In genomic region chr5:21737620-21738019, GRCm38 (mm10) we compare ENCODE assay signal across 8 mouse cellular contexts. TPM values are rescaled to one million over a fixed set of nuclear protein-coding genes. Genes with fewer than 3 reads are reported as not detected.
DNase-seq lines count a peak whose midpoint lies in the region; ATAC-seq and TF ChIP-seq lines count a peak whose summit lies in the region.

No protein-coding gene starts in this region.

- in situ Hi-C loops in ES-E14 (cut with MboI; ENCODE audit: low sequenced_read_pairs in 2 of 2, unreplicated experiment in 2 of 2): no loop called here

- WGBS in heart, embryonic 11.5 days (ENCODE audit: insufficient replicate concordance): 29% methylated on average over 10 of the region's 10 CpGs
- WGBS in heart, embryonic 16.5 days: 19% methylated on average over 10 of the region's 10 CpGs

- DNase-seq in heart, postnatal 10 days: no peak
- no peak for DNase-seq in ES-E14 (ENCODE audit: low read depth, low spot score)
- DNase-seq in ovary, postnatal 36 days (ENCODE audit: low spot score): no peak
- DNase-seq in frontal cortex, adult 2 months (ENCODE audit: extremely low spot score in 1 of 2, low spot score in 1 of 2): no peak
- DNase-seq in adipocyte (ENCODE audit: low spot score): no peak

- H3K9ac ChIP-seq in heart, embryonic 11.5 days (ENCODE audit: low read depth, low read length): peak overlapping the region; percentile 96
- peak overlapping the region; percentile 93; the same call in 1 of the 2 replicates for H3K9ac ChIP-seq in ES-E14 (ENCODE audit: insufficient read depth, low read depth, low read length, poor library complexity, severe bottlenecking)
- peak overlapping the region; percentile 91 for H3K9ac ChIP-seq in heart, embryonic 16.5 days (ENCODE audit: low read length)

- no peak overlapping the region for H3K27ac ChIP-seq in heart, embryonic 11.5 days (ENCODE audit: low read depth, low read length)
- H3K27ac ChIP-seq in ES-E14 (ENCODE audit: insufficient read depth, low read depth, low read length, poor library complexity, severe bottlenecking): no peak overlapping the region
- no peak overlapping the region; the same call in 1 of the 2 replicates for H3K27ac ChIP-seq in heart, embryonic 16.5 days (ENCODE audit: low read length)

- no peaks in the 10 kb centered on the region for H3K27me3 ChIP-seq in heart, embryonic 11.5 days (ENCODE audit: control insufficient read depth, insufficient read depth, low read length)
- no peaks in the 10 kb centered on the region for H3K27me3 ChIP-seq in heart, embryonic 16.5 days (ENCODE audit: control insufficient read depth, insufficient read depth, low read length)

- no peak for ATAC-seq in heart, embryonic 11.5 days (replicated peaks; ENCODE audit: insufficient number of reproducible peaks, low FRiP score, low TSS enrichment)
- ATAC-seq in heart, embryonic 16.5 days (replicated peaks; ENCODE audit: extremely low read depth, insufficient read depth, low FRiP score): no peak
- ATAC-seq in megakaryocyte progenitor cell, adult 5-6 weeks (replicated peaks; ENCODE audit: poor library complexity): 0 out of 2 replicates have a peak, but pooled peaks have one; percentile 0

- peak overlapping the region; percentile 90 for H3K4me3 ChIP-seq in heart, embryonic 11.5 days (ENCODE audit: low read depth, low read length)
- H3K4me3 ChIP-seq in ES-E14 (ENCODE audit: insufficient read depth in 1 of 2, low read depth in 1 of 2, low read length in 2 of 2, poor library complexity in 1 of 2, severe bottlenecking in 1 of 2): peak overlapping the region; percentile 87 to 96
- H3K4me3 ChIP-seq in heart, embryonic 16.5 days (ENCODE audit: low read length): peak overlapping the region; percentile 83

- H3K4me1 ChIP-seq in heart, embryonic 11.5 days (ENCODE audit: control insufficient read depth, insufficient read depth, low read length): peaks cover 4% of the 10 kb centered on the region
- peaks cover 3 to 9% of the 10 kb centered on the region in 2 experiments; a peak in 3 of 4 replicates for H3K4me1 ChIP-seq in ES-E14 (ENCODE audit: control insufficient read depth in 2 of 2, insufficient read depth in 2 of 2, low read length in 2 of 2, poor library complexity in 1 of 2)
- H3K4me1 ChIP-seq in heart, embryonic 16.5 days (ENCODE audit: control insufficient read depth, insufficient read depth, low read length): peaks cover 11% of the 10 kb centered on the region

- H3K9me3 ChIP-seq in heart, embryonic 11.5 days (replicated peaks; ENCODE audit: control insufficient read depth, low read length): no peaks in the 10 kb centered on the region
- H3K9me3 ChIP-seq in ES-E14 (ENCODE audit: control insufficient read depth, insufficient read depth, low read depth, low read length): no peaks in the 10 kb centered on the region
- no peaks in the 10 kb centered on the region for H3K9me3 ChIP-seq in heart, embryonic 16.5 days (replicated peaks; ENCODE audit: control insufficient read depth, low read length)

- peak overlapping the region; percentile 88 for H3K4me2 ChIP-seq in heart, embryonic 11.5 days
- H3K4me2 ChIP-seq in heart, embryonic 16.5 days (ENCODE audit: low read depth, low read length): peak overlapping the region; percentile 96

- intact Hi-C loops in heart, postnatal 10 days (cut with DNase I): loop anchor here (2.0 to 5.0 kb wide), 2 partner anchors 47 to 775 kb away; partner anchors contain the start of genes Dnajc2 and Psmc2

- H3K36me3 ChIP-seq in heart, embryonic 11.5 days (ENCODE audit: control insufficient read depth, insufficient read depth, low read length): peaks cover 5% of the 10 kb centered on the region
- H3K36me3 ChIP-seq in ES-E14 (ENCODE audit: control insufficient read depth, insufficient read depth, low read length, poor library complexity, severe bottlenecking): peaks cover 7% of the 10 kb centered on the region; the same call in 1 of the 2 replicates
- peaks cover 25% of the 10 kb centered on the region for H3K36me3 ChIP-seq in heart, embryonic 16.5 days (ENCODE audit: control insufficient read depth, insufficient read depth)

TF ChIP-seq in ES-E14, 5 proteins besides CTCF, POLR2A, EP300 and RAD21:
- TF ChIP-seq ZNF384 (IDR thresholded peaks at IDR 0.05; ENCODE audit: low read depth, low read length): no peak
- no peak for TF ChIP-seq HCFC1 (IDR thresholded peaks at IDR 0.05; ENCODE audit: borderline replicate concordance, insufficient read depth, low read length)
- TF ChIP-seq ZC3H11A (IDR thresholded peaks at IDR 0.05; ENCODE audit: borderline replicate concordance, low read depth, low read length): no peak
- no peak for TF ChIP-seq CHD2 (IDR thresholded peaks at IDR 0.05; ENCODE audit: low read depth, low read length)
- no peak for TF ChIP-seq MAFK (IDR thresholded peaks at IDR 0.05; ENCODE audit: insufficient read depth, low read depth, low read length)

RNA-seq across cellular contexts. Expression of gene Pmpcb, which starts 0.7 kb away (rescaled TPM):
- 133 and 136 TPM in 2 replicates for polyA plus RNA-seq in heart, embryonic 11.5 days (2014; fragmentation: Nextera tagmentation; extraction: Ambion mirVana)
- 100 to 1,000 TPM; 224 TPM for total RNA-seq in heart, postnatal 10 days (2021)
- 132 and 134 TPM in 2 replicates for total RNA-seq in ES-E14 (2012; rRNA removed)
- polyA plus RNA-seq in heart, embryonic 16.5 days (2015; fragmentation: Nextera tagmentation; extraction: Ambion mirVana): 154 and 168 TPM in 2 replicates
- 92.4 and 109 TPM in 2 replicates for total RNA-seq in megakaryocyte progenitor cell, adult 5-6 weeks (2015)
- total RNA-seq in megakaryocyte progenitor cell, adult 5-6 weeks (2017): 96.1 and 115 TPM in 2 replicates
- 56.2 and 61.2 TPM in 2 replicates for polyA plus RNA-seq in frontal cortex, adult 2 months (2012; rRNA removed)

RNA-seq across cellular contexts. Expression of gene Napepld, which starts 36.4 kb away (rescaled TPM):
- 4.2 and 5.2 TPM in 2 replicates for polyA plus RNA-seq in heart, embryonic 11.5 days (2014; fragmentation: Nextera tagmentation; extraction: Ambion mirVana)
- 1 to 10 TPM; 5.4 to 5.7 TPM for total RNA-seq in heart, postnatal 10 days (2021)
- 4.3 and 7.3 TPM in 2 replicates for total RNA-seq in ES-E14 (2012; rRNA removed)
- polyA plus RNA-seq in heart, embryonic 16.5 days (2015; fragmentation: Nextera tagmentation; extraction: Ambion mirVana): 5.6 and 6.3 TPM in 2 replicates
- total RNA-seq in megakaryocyte progenitor cell, adult 5-6 weeks (2015): 5.3 and 6.9 TPM in 2 replicates
- 3.5 and 3.8 TPM in 2 replicates for total RNA-seq in megakaryocyte progenitor cell, adult 5-6 weeks (2017)
- polyA plus RNA-seq in frontal cortex, adult 2 months (2012; rRNA removed): 7.6 and 7.8 TPM in 2 replicates

RNA-seq across cellular contexts. Expression of gene Dnajc2, which starts 47.4 kb away (rescaled TPM):
- polyA plus RNA-seq in heart, embryonic 11.5 days (2014; fragmentation: Nextera tagmentation; extraction: Ambion mirVana): 60.4 and 71.5 TPM in 2 replicates
- total RNA-seq in heart, postnatal 10 days (2021): 10 to 100 TPM; 18.2 to 20.8 TPM
- 83.7 and 96.0 TPM in 2 replicates for total RNA-seq in ES-E14 (2012; rRNA removed)
- 41.5 and 47.5 TPM in 2 replicates for polyA plus RNA-seq in heart, embryonic 16.5 days (2015; fragmentation: Nextera tagmentation; extraction: Ambion mirVana)
- 143 and 148 TPM in 2 replicates for total RNA-seq in megakaryocyte progenitor cell, adult 5-6 weeks (2015)
- 185 and 221 TPM in 2 replicates for total RNA-seq in megakaryocyte progenitor cell, adult 5-6 weeks (2017)
- 21.5 and 24.1 TPM in 2 replicates for polyA plus RNA-seq in frontal cortex, adult 2 months (2012; rRNA removed)

RNA-seq across cellular contexts. Expression of gene Psmc2, which starts 47.5 kb away (rescaled TPM):
- polyA plus RNA-seq in heart, embryonic 11.5 days (2014; fragmentation: Nextera tagmentation; extraction: Ambion mirVana): 165 and 176 TPM in 2 replicates
- 100 to 1,000 TPM in 1 of 2 experiments, 10 to 100 TPM in 1; 98.9 to 101 TPM for total RNA-seq in heart, postnatal 10 days (2021)
- total RNA-seq in ES-E14 (2012; rRNA removed): 79.2 and 134 TPM in 2 replicates
- polyA plus RNA-seq in heart, embryonic 16.5 days (2015; fragmentation: Nextera tagmentation; extraction: Ambion mirVana): 138 and 139 TPM in 2 replicates
- 106 and 112 TPM in 2 replicates for total RNA-seq in megakaryocyte progenitor cell, adult 5-6 weeks (2015)
- 102 and 105 TPM in 2 replicates for total RNA-seq in megakaryocyte progenitor cell, adult 5-6 weeks (2017)
- polyA plus RNA-seq in frontal cortex, adult 2 months (2012; rRNA removed): 91.4 and 96.8 TPM in 2 replicates
